9 mouse cellular contexts compared by ENCODE assay signal in the genomic region with DNA sequence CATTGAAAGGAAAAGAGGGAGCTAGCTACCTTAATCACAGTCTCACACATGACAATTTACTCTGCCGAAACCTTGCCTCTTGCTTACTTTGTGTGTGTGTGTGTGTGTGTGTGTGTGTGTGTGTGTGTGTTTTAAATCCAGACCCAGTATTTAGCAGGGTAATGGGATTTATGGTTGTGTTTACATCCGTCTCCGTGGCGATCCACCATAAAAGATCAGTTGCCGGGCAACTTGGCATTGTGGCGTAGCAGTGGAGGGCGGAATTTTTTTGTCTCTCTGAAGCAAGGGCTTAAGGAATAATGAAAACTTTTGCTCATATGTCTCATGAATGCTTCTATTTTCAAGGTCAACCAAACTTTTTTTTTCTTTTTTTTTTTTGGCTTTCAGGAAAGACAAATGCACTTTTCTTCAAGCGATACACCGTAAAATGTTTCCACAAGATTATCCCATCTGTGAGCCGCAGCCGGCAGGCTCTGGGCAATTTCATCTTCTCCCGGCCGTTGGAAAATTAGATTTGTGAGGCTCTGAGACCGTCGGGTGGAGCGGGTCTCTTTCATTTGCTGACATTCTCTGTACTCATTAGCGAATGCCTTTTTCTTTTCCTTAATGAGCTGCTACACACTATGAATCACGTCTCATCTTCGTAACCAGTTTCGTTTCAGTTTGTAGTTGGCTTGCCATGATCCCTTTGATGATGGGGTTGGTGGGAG. TPM values are rescaled to one million over a fixed set of nuclear protein-coding genes. Genes with fewer than 3 reads are reported as not detected.
DNase-seq lines count a peak whose midpoint lies in the region; ATAC-seq and TF ChIP-seq lines count a peak whose summit lies in the region.
"Had no signal": no experiment of that assay in that cellular context is flagged by ENCODE, and none has a peak within 500 bp of the region (broad histone marks: within the 10 kb centered on the region; RNA-seq: fewer than 3 reads in every experiment).

No protein-coding gene starts in this region.

- H3K9me3 ChIP-seq in lung, postnatal 0 days (ENCODE audit: low read length) = no peaks in the 10 kb centered on the region
- H3K9me3 ChIP-seq in neural tube, embryonic 14.5 days (ENCODE audit: control insufficient read depth, low read length) = no peaks in the 10 kb centered on the region

- no peaks in the 10 kb centered on the region for H3K4me1 ChIP-seq in lung, postnatal 0 days (ENCODE audit: insufficient read depth, low read depth, low read length)
- no peaks in the 10 kb centered on the region for H3K4me1 ChIP-seq in neural tube, embryonic 14.5 days (ENCODE audit: control insufficient read depth, insufficient read depth, low read length)

- TF ChIP-seq EP300 in lung, postnatal 0 days (IDR thresholded peaks at IDR 0.05) = no peak

- H3K4me3 ChIP-seq in lung, postnatal 0 days (ENCODE audit: low read depth, low read length) = peak overlapping the region; percentile 17; the same call in 1 of the 2 replicates
- H3K4me3 ChIP-seq in neural tube, embryonic 14.5 days (ENCODE audit: low read depth, low read length) = peak overlapping the region; percentile 9; the same call in 1 of the 2 replicates

- WGBS in lung, postnatal 0 days = 49% methylated on average over 20 of the region's 20 CpGs
- 8% methylated on average over 20 of the region's 20 CpGs for WGBS in neural tube, embryonic 14.5 days

- no peak for ATAC-seq in lung, postnatal 0 days
- ATAC-seq in neural tube, embryonic 14.5 days (ENCODE audit: low read depth) = peak; percentile 88
- no peak for ATAC-seq in megakaryocyte progenitor cell, adult 5-6 weeks (replicated peaks; ENCODE audit: poor library complexity)
- no peak for ATAC-seq in monocyte, adult 5-6 weeks (replicated peaks; ENCODE audit: insufficient number of reproducible peaks, low FRiP score, low TSS enrichment, poor library complexity, severe bottlenecking)

- no peak for TF ChIP-seq CTCF in lung, postnatal 0 days (IDR thresholded peaks at IDR 0.05)

- peak; percentile 17 for DNase-seq in adrenal gland, postnatal 10 days
- no peak for DNase-seq in adrenal gland, postnatal 4 days (ENCODE audit: low spot score in 2 of 2)
- DNase-seq in lung, postnatal 0 days (ENCODE audit: low spot score) = peak; percentile 19
- DNase-seq in lung, postnatal 14 days = no peak
- DNase-seq in hindlimb bud, embryonic 11.5 days (ENCODE audit: extremely low spot score, low read depth, low spot score) = peak; percentile 54

- no peak overlapping the region for H3K9ac ChIP-seq in lung, postnatal 0 days (replicated peaks; ENCODE audit: low read depth)
- H3K9ac ChIP-seq in neural tube, embryonic 14.5 days (replicated peaks; ENCODE audit: low read depth, low read length) = no peak overlapping the region

- H3K36me3 ChIP-seq in lung, postnatal 0 days (ENCODE audit: insufficient read depth, low read length) = no peaks in the 10 kb centered on the region
- H3K36me3 ChIP-seq in neural tube, embryonic 14.5 days (ENCODE audit: control insufficient read depth, insufficient read depth, low read length) = no peaks in the 10 kb centered on the region

- H3K4me2 ChIP-seq in lung, postnatal 0 days (replicated peaks; ENCODE audit: low read depth, low read length) = no peak overlapping the region; the same call in 1 of the 2 replicates
- peak overlapping the region; percentile 31 for H3K4me2 ChIP-seq in neural tube, embryonic 14.5 days (ENCODE audit: low read depth, low read length)

- H3K27ac ChIP-seq in lung, postnatal 0 days (ENCODE audit: low read length) = no peak overlapping the region
- peak overlapping the region; percentile 10; the same call in 1 of the 2 replicates for H3K27ac ChIP-seq in neural tube, embryonic 14.5 days (ENCODE audit: low read depth, low read length)
- H3K27ac ChIP-seq: macrophage had no signal

- H3K27me3 ChIP-seq in lung, postnatal 0 days (replicated peaks; ENCODE audit: insufficient read depth, low read length) = no peaks in the 10 kb centered on the region
- no peaks in the 10 kb centered on the region for H3K27me3 ChIP-seq in neural tube, embryonic 14.5 days (ENCODE audit: control insufficient read depth, insufficient read depth, low read length)

RNA-seq across cellular contexts. Expression of a gene that starts 53.9 kb away (rescaled TPM):
- 10 to 100 TPM; 38.7 to 55.2 TPM for total RNA-seq in adrenal gland, postnatal 10 days (2021)
- total RNA-seq in adrenal gland, postnatal 4 days (2021) = 10 to 100 TPM; 80.5 to 82.9 TPM
- polyA plus RNA-seq in lung, postnatal 0 days (2015; fragmentation: Nextera tagmentation; extraction: Ambion mirVana) = 15.2 and 21.3 TPM in 2 replicates
- polyA plus RNA-seq in neural tube, embryonic 14.5 days (2014; fragmentation: Nextera tagmentation; extraction: Ambion mirVana) = 26.4 and 28.7 TPM in 2 replicates
- 8.6 and 11.6 TPM in 2 replicates for total RNA-seq in megakaryocyte progenitor cell, adult 5-6 weeks (2015)
- 6.5 TPM in 2 replicates for total RNA-seq in megakaryocyte progenitor cell, adult 5-6 weeks (2017)
- 1.2 to 9.9 TPM (median 2.8 TPM) in 3 replicates for total RNA-seq in monocyte, adult 5-6 weeks (2017)

Comparison
In these comparisons a context has a peak if more than half of its experiments do, and no peak if none do; other contexts are left out.
1. DNase-seq: peak in adrenal gland, postnatal 10 days (single experiment), lung, postnatal 0 days (single experiment) and hindlimb bud, embryonic 11.5 days (single experiment); none in adrenal gland, postnatal 4 days (0 of 2) and lung, postnatal 14 days (single experiment).